Mouse (Mus musculus): ENCODE results near the gene Olfm4.

DNA sequence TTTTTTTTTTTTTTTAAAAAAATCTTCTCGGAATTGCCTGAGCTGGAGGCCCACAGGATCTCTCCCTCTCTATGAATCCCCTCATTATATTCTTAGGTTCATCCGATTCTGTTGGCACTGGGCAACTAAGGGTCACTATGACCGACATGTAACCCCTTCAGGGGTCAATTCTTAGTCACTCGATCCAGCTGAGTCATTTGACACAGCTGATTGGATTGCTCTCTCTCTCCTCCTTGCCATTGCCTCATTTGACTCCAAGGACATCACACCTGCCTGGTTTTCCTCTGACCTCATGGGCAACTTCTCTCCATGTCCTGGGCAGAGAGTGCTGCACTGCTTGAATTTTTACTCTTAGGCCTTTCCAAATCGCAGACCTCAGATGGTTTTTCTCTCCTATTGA is 6.7 kb downstream of the Olfm4 start:
- no peak for TF ChIP-seq CTCF (IDR thresholded peaks at IDR 0.05; ENCODE audit: insufficient read depth, low read length)
- no peak for TF ChIP-seq POLR2A (IDR thresholded peaks at IDR 0.05; ENCODE audit: borderline replicate concordance, extremely low read depth, low read depth, low read length)

Data from lung, adult 2 months (tissue).